Mouse (Mus musculus) hindbrain, embryonic 16.5 days (tissue): ENCODE measurements at regions not wholly inside any gene's neighbourhood (a gene's known extent, or its start where the extent isn't known, plus 50 kb on each side); places are given as distances from the start of the nearest gene placed in this dataset.

Source experiments
- ATAC-seq: fragments of 200-750 bp; cut with Nextera tagmentation; 2 replicates; pipeline ENCODE4 v1.8.0; 2017; ENCODE audit warnings: moderate TSS enrichment, moderate library complexity
- H3K27ac ChIP-seq: fragments of 300-500 bp; sonication (generic); 2 replicates; pipeline ENCODE4 v1.5.1; 2014; ENCODE audit warnings: low read depth, mild to moderate bottlenecking, control low read depth, low read length, moderate library complexity
- H3K27me3 ChIP-seq: fragments of 300-500 bp; sonication (generic); replicated peaks from 2 replicates; pipeline ENCODE4 v1.6.1; 2014; ENCODE audit warnings: low read length; ENCODE audit not compliant: control insufficient read depth, insufficient read depth
- H3K36me3 ChIP-seq: fragments of 300-500 bp; sonication (generic); 2 replicates; pipeline ENCODE4 v1.6.1; 2014; ENCODE audit warnings: mild to moderate bottlenecking, low read length, moderate library complexity, mixed read lengths; ENCODE audit not compliant: control insufficient read depth, insufficient read depth
- H3K4me1 ChIP-seq: fragments of 300-500 bp; sonication (generic); 2 replicates; pipeline ENCODE4 v1.6.1; 2014; ENCODE audit warnings: low read depth, low read length; ENCODE audit not compliant: control insufficient read depth, insufficient read depth
- H3K4me2 ChIP-seq: fragments of 300-500 bp; sonication (generic); 2 replicates; pipeline ENCODE4 v1.6.1; 2014; ENCODE audit warnings: mild to moderate bottlenecking, low read length, control low read depth, moderate library complexity
- H3K4me3 ChIP-seq: fragments of 300-500 bp; sonication (generic); 2 replicates; pipeline ENCODE4 v1.5.1; 2014; ENCODE audit warnings: mild to moderate bottlenecking, low read length, control low read depth, moderate library complexity
- H3K9ac ChIP-seq: fragments of 300-500 bp; sonication (generic); 2 replicates; pipeline ENCODE4 v1.6.1; 2014; ENCODE audit warnings: low read depth, mild to moderate bottlenecking, control low read depth, low read length, moderate library complexity
- H3K9me3 ChIP-seq: fragments of 300-500 bp; sonication (generic); 2 replicates; pipeline ENCODE4 v1.6.1; 2014; ENCODE audit warnings: mild to moderate bottlenecking, low read length, moderate library complexity; ENCODE audit not compliant: control insufficient read depth
- WGBS: fragments of 180-500 bp; shearing (Covaris S2); extraction: QIAGEN DNeasy Blood & Tissue Kit; methylation state at CpG from one replicate; pipeline ENCODE4 v1.1.7; 2014; 5-methylcytosine and 5-hydroxymethylcytosine counted together

DNA sequence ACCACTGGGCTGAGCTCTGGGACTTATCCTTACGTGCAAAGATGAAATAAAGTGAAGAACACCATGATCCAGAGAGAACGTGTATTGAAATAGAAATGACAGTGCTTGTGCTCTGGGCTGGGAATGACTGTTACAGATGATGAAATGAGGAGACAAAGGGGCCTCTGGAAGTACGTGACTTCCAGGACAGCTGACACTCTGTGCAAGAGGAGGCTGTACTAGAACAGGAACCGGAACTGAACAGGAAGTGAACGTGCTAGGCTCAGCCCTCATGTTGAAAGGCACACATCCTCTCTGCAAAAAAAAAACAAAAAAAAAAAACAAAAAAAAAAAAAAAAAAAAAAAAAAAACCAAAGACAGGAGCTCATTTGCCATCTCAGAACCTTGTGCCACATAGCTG is 557.2 kb upstream of the Gm19410 start:
- Histone ChIP-seq H3K27ac (no peak overlapping the region), H3K36me3 (no peaks in the 10 kb centered on the region), H3K4me2 (no peak overlapping the region), H3K4me3 (no peak overlapping the region), H3K9me3 (no peaks in the 10 kb centered on the region), H3K27me3 (no peaks in the 10 kb centered on the region), H3K9ac (no peak overlapping the region), H3K4me1 (no peaks in the 10 kb centered on the region)
- 79% methylated on average over 5 of the region's 5 CpGs for whole genome bisulfite sequencing
- ATAC-seq: no peak

DNA sequence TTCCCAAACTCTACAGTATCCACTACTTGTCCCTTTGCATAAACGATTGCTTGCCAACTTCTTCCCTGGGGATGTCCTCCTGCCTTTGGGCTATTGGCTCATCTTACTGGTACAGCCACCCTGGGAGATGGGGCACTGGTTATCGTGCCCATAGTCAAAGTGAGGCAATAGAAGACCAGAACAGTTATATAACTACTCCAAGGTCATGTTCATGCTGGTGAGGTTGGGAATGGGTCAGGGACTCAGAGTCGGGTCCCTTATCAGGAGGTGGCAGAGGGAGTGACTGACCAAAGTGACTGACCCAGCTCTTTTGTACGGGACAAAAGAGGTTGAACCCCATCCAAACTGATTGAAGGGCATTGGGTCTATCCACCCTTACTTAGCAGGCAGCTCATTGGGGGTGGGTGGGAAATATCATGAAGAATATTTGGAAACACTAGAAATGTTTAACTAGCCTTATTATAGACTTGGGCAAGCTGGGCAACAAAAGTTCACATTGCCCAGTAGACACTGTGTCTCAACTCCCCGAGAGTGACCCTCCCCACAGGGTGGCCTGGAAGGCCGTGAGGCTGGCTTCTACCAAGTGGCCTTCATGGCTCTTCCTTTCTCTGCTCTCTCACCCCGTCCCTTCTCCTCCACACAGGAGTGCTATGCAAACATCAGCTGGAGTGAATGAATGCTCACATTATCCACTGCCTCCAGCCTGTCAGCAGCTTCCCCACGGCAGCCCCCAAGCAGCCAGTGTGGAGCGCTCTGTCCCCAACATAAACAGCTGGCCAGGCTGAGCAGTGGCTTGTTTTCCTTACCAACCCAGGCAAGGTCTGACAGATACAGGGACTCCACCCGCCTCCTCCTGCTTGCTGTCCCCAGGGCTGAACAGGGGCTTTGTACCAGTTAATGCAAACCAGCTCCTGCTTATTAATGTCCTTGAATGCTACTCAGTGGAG is 553.8 kb upstream of the Gm19410 start:
- WGBS: 72% methylated on average over 10 of the region's 10 CpGs
- Histone ChIP-seq H3K4me3 (no peak overlapping the region), H3K27me3 (no peaks in the 10 kb centered on the region)

DNA sequence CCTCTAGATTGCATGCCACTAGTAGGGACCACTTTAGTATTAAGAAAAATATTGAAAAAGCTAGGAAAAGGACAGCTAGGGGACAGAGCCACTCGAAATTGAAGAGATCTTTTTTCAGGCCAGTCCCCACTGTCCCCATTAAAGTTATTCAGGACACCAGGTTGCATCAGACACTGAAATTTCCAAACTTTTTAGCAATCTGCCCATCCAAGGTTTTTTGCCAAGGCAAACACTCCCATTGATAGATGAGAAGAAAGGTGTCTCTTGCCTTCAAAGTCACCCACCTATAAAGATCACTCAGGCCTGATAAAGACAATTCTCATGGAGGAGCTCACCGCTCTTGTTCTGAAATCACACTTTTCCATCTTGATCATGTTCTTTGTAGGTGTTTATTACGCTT is 552.1 kb upstream of the Gm19410 start:
- no peak overlapping the region for H3K4me3 ChIP-seq
- 72% methylated on average over 3 of the region's 3 CpGs for WGBS
- H3K27ac ChIP-seq: no peak overlapping the region
- H3K36me3 ChIP-seq: no peaks in the 10 kb centered on the region
- H3K9ac ChIP-seq: no peak overlapping the region
- H3K9me3 ChIP-seq: no peaks in the 10 kb centered on the region
- no peaks in the 10 kb centered on the region for H3K27me3 ChIP-seq
- H3K4me1 ChIP-seq: no peaks in the 10 kb centered on the region
- ATAC-seq: no peak
- H3K4me2 ChIP-seq: no peak overlapping the region

More for the DNA sequence above, 553.8 kb upstream of the Gm19410 start:
- H3K9me3 ChIP-seq: no peaks in the 10 kb centered on the region
- no peak overlapping the region for H3K4me2 ChIP-seq
- H3K4me1 ChIP-seq: no peaks in the 10 kb centered on the region
- H3K36me3 ChIP-seq: no peaks in the 10 kb centered on the region
- no peak overlapping the region for H3K9ac ChIP-seq
- ATAC-seq: peak; percentile 54; the same call in 1 of the 2 replicates
- H3K27ac ChIP-seq: no peak overlapping the region

DNA sequence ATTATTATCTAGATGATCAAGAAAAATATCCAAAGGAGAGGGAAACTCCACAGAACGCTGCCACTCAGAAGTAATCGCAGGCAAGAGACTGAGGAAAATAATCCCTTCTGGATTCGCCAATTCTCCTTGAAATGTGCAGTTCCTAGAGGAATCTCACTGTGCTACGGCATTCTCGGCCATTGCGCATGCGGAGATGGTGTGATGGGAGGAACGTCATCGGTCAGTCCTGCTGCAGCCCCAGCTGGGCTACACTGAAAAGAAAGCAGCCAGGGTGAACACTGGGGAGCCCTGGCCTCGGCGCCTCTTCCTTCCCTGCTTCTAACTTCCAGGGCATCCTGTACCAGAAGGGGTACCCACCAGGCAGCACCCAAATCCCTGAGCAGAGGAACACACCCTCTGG is 548.0 kb upstream of the Gm19410 start:
- Histone ChIP-seq H3K27me3 (no peaks in the 10 kb centered on the region), H3K9me3 (no peaks in the 10 kb centered on the region), H3K36me3 (no peaks in the 10 kb centered on the region), H3K4me1 (no peaks in the 10 kb centered on the region), H3K4me2 (no peak overlapping the region), H3K9ac (no peak overlapping the region), H3K27ac (no peak overlapping the region), H3K4me3 (no peak overlapping the region)
- WGBS: 85% methylated on average over 11 of the region's 11 CpGs
- no peak for ATAC-seq

DNA sequence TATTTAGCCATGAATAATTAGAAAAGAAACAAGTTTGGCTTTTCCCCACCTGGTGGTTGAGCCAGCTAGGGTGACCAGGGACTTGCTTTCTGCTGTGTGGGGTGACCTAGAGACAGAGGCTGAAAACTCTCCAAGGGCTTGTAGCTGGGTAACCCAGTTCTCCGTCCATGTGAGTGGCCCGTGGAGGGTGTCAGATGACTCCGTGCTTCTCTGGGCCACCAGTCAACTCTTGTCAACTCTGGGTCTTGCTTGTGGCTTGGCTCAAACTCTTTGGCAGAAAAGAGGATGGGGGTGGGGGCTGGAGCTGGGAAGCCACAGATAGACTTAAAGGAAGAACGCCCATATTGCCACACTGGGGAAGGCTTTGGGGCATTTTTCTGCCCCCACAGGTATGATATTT is 547.3 kb upstream of the Gm19410 start:
- H3K36me3 ChIP-seq: no peaks in the 10 kb centered on the region
- WGBS: 87% methylated on average over 4 of the region's 4 CpGs
- no peak overlapping the region for H3K9ac ChIP-seq
- H3K4me2 ChIP-seq: no peak overlapping the region
- H3K27ac ChIP-seq: no peak overlapping the region
- H3K27me3 ChIP-seq: no peaks in the 10 kb centered on the region
- H3K4me3 ChIP-seq: no peak overlapping the region
- H3K4me1 ChIP-seq: no peaks in the 10 kb centered on the region
- ATAC-seq: no peak
- H3K9me3 ChIP-seq: no peaks in the 10 kb centered on the region

DNA sequence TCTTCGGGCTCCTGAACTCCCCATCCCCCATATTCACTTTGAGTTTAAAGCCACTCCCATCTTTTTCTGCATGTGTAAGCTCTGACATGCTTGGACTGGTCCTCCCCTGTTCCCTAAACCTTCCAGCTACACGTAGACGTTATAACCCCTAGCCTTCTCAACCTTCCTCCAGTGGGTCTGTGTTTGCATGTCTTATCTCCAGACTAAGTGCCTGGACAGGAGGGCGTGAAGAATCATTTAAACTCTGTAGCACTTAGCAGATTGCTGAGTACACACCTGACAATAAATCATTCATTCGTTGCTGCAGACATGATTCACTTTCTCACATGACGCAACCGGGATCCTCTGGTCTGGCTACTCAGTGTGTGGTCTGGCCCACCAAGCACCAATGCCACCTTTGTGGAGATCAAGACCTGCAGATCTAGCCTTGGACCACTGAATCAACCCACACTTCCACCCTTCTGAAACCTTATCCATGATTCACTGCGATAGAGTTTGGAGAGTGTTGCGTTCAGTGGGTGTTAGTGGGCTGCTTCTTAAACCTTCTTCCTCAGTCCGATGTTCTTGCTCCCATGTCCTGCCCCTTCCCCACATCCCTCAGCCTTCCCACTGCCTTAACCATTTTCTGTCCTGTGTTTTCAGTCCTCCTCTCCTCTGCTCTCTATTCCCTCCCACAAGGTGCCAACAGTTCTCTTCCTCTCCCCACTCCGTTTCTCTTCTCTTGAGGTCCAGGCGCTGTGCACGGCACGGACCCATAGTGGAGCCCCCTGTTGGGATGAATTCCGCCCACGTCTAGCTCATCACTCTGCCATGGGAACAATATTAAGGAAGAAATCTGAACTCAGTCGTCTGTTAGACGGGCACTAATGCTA is 541.3 kb upstream of the Gm19410 start:
- Histone ChIP-seq H3K9me3 (no peaks in the 10 kb centered on the region), H3K36me3 (no peaks in the 10 kb centered on the region), H3K27me3 (no peaks in the 10 kb centered on the region), H3K4me1 (no peaks in the 10 kb centered on the region), H3K4me2 (no peak overlapping the region), H3K27ac (no peak overlapping the region), H3K4me3 (no peak overlapping the region), H3K9ac (no peak overlapping the region)
- WGBS: 82% methylated on average over 18 of the region's 18 CpGs
- no peak for ATAC-seq

DNA sequence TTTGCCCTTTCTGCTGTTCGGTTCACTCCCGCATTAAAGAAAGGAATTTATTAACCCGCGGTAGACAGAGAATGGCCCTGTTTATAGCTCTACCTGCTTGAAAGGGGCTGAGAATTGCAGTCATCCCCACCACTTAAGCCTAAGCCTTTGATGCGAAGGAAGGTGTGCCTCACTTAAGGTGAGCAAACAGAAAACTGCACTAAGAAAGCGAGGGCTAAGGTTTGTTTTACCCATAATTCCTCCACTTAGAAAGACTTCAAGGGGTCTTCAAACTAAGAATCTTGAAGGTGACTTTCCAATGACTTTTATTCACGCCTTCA is 540.7 kb upstream of the Gm19410 start:
- no peak overlapping the region for H3K4me3 ChIP-seq

DNA sequence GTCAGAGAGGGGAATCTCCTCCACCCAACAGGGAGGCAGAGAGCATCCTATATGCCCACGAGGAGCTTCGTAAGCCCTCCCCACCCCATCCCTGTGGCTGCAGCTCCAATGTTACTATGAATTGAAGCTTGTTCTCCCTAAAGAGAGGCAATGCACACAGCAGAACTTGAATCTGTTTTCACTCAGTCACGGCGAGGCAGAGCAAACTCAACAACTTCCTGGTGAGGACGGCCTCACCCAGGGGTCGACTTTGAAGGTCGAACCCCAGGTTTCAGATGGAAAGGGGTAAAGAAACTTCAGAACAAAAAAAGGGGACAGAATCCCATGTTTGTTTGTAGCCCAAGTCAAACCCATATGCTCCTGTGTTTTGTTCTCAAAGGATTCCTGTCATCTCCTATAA is 538.5 kb upstream of the Gm19410 start:
- no peak overlapping the region for H3K4me3 ChIP-seq

More for the DNA sequence above, 540.7 kb upstream of the Gm19410 start:
- Histone ChIP-seq H3K36me3 (no peaks in the 10 kb centered on the region), H3K9me3 (no peaks in the 10 kb centered on the region), H3K4me1 (no peaks in the 10 kb centered on the region), H3K27me3 (no peaks in the 10 kb centered on the region), H3K27ac (no peak overlapping the region), H3K4me2 (no peak overlapping the region), H3K9ac (no peak overlapping the region)
- WGBS: 81% methylated on average over 7 of the region's 7 CpGs
- no peak for ATAC-seq

DNA sequence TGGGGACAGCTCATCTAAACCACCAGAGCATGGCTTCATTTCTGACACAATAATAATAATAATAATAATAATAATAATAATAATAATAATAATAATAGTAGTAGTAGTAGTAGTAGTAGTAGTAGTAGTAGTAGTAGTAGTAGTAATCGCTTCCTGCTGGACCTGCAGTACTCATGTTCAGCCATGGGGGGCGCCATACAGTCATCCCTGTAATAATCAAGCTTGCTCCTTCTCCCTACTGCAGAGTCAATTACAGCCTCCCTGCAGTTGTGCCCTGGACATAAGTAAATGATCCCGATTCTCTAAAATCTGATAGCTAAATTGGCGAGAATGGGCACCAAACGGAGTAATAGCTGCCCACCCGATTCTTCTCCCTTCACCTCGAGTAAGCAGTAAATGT is 537.1 kb upstream of the Gm19410 start:
- Histone ChIP-seq H3K4me2 (no peak overlapping the region), H3K27ac (no peak overlapping the region), H3K27me3 (no peaks in the 10 kb centered on the region), H3K36me3 (no peaks in the 10 kb centered on the region), H3K4me1 (no peaks in the 10 kb centered on the region), H3K9me3 (no peaks in the 10 kb centered on the region), H3K4me3 (no peak overlapping the region), H3K9ac (no peak overlapping the region)
- 81% methylated on average over 7 of the region's 7 CpGs for WGBS
- ATAC-seq: no peak

More for the DNA sequence above, 538.5 kb upstream of the Gm19410 start:
- Histone ChIP-seq H3K9ac (no peak overlapping the region), H3K4me1 (no peaks in the 10 kb centered on the region), H3K9me3 (no peaks in the 10 kb centered on the region), H3K27me3 (no peaks in the 10 kb centered on the region), H3K27ac (no peak overlapping the region), H3K36me3 (no peaks in the 10 kb centered on the region), H3K4me2 (no peak overlapping the region)
- no peak for ATAC-seq
- whole genome bisulfite sequencing: 87% methylated on average over 7 of the region's 7 CpGs
